Mouse (Mus musculus): Measurements from ENCODE around the gene Ncf4.
"Not testable (repeated sequence)": the region's sequence is repeated elsewhere in the genome, so short reads cannot be mapped to it uniquely, and the experiment has no call there.

Gene Ncf4

DNA sequence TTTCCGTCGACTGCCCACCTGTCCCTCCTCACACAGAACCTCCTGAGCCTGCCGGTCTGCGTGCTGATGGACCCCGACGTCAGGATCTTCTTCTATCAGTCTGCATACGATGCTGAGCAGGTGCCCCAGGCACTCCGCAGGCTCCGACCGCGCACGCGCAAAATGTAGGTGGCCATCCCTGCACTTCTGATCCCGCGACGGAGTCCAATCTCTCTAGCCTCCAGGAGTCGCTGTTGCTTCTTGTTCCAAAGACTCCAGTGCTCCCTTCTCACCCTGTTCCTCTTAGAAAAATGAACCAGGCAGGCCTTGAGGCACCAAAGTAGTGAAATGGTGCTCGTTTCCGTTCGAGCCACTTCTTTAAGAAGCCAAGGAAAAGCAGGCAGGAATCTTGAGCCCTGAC lies 10.2 kb downstream of the Ncf4 start:
- peak; percentile 21 for DNase-seq

- not testable (repeated sequence) for DNase-seq
Observed at GRCm38 (mm10) chr15:78256602-78257259, 12.1 kb downstream of the Ncf4 start.

DNA sequence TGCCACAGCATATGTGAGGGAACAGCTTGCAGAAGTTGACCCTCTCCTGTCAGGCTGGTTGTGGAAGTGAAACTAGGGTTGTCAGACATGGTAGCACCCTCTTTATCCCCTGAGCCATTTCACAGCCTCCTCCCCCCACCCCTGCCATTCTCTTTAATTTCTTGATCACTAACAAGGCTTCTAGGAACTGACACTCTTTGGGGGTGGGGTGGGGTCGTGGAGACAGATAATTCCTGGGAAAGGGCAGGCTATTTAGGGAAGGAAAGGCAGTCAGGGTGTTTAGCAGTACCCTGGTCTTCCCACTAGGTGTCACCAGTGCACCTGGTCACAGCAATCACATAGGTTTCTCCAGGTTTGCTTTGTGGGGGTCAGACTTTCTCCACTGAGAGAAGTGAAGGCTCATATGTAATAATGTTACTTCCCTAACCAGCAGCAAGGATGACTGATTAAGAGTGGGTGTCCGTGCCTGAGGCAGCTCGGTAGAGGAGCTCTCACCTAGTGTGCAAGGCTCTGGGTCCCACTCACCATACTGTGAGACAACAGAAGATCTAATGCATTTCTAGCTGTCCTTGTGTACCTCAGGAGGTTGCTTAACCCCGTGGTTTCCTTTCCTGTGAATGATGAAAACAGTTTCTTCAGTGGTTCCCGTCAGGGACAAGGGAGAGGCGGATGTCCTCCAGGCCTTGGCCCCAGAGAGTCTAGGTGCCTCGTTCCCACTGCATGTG lies 12.9 kb downstream of the Ncf4 start:
- DNase-seq = peak; percentile 47

DNA sequence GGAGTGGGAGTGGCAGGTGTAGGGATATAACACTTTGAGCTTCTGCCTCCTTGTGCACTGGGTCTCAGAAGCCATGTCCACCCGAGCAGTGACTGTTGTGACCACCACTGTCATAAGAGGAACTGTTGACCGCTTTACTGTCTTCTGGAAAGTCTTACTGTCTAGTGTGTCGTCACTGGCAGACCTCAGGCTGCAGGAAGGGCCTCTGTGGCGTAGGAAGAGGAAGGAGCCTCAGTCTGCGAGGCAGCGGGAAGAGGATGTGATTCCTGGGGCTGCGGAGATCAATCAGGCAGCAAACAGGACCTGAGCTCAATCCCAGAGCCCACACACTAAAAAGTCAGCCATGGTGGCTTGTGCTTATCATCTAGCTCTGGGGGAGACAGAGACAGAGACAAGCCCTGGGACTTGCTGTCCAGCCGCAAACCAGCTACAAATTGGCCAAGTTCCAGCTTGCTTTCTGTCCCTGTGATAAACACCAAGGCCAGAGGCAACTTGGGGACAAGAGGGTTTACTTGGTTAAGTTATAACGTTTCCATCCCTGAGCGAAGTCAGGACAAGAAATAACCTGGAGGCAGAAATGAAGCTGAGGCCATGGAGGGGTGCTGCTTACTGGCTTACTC lies 13.8 kb downstream of the Ncf4 start:
- DNase-seq = no peak

DNA sequence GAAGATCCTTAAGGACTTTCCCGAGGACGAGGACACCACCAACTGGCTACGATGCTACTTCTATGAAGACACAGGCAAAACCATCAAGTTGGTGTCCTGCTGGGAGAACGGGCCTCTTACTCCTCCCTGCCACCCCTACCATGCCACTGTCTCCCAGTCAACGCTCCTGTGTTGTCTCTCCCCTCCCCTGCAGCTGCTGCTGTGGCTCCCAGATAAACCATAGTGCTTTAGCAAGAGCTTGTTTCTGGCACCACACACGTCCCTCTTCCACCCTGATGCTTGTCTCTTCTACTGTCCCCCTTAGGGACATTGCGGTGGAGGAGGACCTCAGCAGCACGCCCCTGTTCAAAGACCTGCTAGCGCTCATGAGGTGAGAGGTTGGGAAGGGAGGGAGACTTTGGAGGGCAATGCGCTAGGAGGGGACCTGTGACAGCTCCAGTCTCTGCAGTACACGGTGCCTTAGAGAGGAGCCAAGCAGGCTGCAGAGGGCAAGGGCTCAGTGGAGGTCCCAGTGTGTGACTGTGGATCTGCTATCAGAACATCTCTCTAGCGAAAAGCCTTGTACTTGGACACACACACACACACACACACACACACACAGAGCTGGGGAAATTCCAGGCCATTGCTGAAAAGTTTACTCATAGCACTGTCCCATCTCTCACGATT lies 16.2 kb downstream of the Ncf4 start:
- DNase-seq = no peak

DNA sequence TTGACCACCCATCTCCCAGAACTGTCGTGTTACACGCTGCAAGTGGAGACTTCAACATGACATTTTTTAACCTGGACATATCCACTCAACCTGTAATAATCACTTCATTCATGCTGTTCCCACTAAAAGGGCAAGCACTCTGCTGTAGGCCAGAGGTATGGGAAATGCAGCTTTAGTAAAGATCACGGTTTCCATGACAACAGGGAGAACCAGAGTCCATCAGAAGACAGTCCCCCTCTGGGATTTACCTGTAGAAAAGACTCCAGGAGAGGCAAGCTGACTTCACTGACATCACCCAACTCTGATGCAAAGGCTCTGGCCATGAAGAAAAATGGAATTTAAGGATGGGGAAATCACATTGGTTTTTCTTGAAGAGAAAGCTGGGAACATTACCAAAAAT lies 18.7 kb downstream of the Ncf4 start:
- no peak for DNase-seq

GRCm38 (mm10) chr15:78267441-78267840 lies 22.8 kb downstream of the Ncf4 start:
- DNase-seq = no peak

GRCm38 (mm10) chr15:78267865-78268264 lies 23.3 kb downstream of the Ncf4 start:
- no peak for DNase-seq

- DNase-seq = no peak
Observed at GRCm38 (mm10) chr15:78271208-78271607, 26.6 kb downstream of the Ncf4 start.

GRCm38 (mm10) chr15:78278308-78278707 lies 33.7 kb downstream of the Ncf4 start:
- no peak for DNase-seq

GRCm38 (mm10) chr15:78287941-78288340 lies 43.3 kb downstream of the Ncf4 start:
- DNase-seq = no peak

DNA sequence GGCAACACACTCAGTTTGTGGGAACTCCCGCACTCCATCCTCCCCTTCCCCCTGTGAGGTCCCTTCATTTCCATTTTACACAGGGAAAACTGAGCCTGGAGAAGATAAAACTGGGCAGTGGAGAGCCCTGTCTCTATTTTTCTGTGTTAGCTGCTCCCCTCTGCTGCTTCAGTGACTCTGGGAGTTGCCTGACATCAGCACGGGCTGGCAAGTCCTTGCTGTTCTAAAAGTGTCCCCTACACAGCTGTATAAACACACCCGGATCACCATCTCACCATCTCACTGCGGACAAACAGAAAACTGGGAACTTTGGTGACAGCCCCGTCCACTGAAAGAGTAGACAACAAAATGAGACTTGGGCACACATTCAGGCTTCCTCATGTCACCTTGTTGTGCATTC lies 45.2 kb downstream of the Ncf4 start:
- DNase-seq = not testable (repeated sequence)

DNA sequence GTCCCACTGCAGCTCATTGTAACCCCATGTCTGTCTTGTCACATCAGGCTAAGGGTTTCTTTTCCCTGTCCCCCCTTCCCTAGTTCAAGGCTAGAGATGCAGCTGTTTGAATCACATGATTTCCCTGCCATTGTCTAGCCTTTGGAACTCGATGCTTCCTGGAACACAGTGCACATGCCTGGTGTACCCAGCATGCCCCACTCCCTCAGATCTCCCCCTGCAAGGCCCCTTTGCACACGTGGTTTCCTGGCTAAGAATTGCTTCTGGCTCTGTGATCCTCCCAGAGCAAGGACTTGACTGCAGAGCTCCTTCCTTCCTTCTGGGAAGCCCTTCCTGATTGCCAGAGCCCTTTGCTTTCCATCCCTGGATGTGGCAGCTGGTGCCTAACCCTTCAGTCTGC lies 48.6 kb downstream of the Ncf4 start:
- DNase-seq = not testable (repeated sequence)

DNA sequence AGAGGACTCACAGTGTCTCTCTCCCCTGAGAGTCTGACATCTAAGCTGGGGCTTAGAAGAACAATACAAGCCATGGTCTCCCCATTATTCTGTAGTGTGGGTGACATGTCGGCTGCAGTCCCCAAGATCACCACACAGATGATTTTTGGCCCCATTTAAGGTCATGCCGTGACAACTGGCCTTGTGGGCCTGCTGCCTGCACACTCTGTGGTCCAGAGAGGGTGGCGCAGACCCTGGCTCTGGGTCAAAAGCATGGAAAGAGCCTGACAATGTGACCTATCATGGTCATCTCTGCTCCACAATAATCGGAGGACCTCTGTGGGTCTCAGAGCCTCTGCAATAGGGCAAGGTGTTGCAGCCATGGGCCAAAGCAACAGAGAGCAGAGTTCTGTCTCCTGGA lies 49.1 kb downstream of the Ncf4 start:
- no peak for DNase-seq

DNA sequence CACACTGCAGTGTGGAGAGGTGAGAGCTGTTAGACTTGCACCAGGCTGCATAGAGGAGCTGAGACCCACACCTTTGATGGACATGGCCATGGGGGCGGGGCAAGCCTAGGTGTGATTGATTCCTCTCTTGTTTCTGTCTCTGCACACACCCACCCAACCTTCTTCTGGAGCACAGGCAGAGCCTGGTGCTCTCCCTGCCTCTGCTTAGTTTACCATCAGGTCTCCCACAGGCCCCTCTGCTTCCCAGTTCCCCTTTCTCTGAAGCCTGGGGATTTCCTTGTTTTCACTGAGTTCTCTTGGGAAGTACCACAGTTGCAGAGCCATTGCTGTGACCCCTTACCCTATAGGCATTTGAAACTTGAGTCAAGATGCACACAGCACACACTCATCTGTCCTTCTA lies 54.0 kb downstream of the Ncf4 start:
- DNase-seq = no peak

DNA sequence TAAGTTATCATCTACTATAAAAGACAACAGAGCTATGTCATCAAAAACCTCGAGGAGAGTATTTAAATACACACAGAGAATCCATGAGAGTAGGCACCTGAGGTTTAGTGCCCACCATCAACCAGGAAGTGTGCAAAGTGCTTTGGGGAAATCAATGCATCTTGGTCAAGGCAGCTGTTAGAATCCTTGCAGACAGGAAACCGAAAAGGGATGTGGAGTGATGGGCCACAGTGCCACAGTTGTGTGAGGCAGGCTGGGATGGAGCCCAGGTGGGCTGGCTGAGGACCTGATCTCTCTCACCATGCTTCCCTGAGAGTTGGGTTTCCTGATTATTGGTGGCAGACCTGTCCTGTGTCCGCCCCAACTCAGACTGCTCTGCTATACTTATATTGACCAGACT lies 55.0 kb downstream of the Ncf4 start:
- no peak for DNase-seq

- no peak for DNase-seq
Observed at GRCm38 (mm10) chr15:78300773-78301172, 56.2 kb downstream of the Ncf4 start.

- DNase-seq = no peak
Observed at GRCm38 (mm10) chr15:78302718-78303117, 58.1 kb downstream of the Ncf4 start.

- DNase-seq = no peak
Observed at GRCm38 (mm10) chr15:78303665-78304233, 59.1 kb downstream of the Ncf4 start.

DNA sequence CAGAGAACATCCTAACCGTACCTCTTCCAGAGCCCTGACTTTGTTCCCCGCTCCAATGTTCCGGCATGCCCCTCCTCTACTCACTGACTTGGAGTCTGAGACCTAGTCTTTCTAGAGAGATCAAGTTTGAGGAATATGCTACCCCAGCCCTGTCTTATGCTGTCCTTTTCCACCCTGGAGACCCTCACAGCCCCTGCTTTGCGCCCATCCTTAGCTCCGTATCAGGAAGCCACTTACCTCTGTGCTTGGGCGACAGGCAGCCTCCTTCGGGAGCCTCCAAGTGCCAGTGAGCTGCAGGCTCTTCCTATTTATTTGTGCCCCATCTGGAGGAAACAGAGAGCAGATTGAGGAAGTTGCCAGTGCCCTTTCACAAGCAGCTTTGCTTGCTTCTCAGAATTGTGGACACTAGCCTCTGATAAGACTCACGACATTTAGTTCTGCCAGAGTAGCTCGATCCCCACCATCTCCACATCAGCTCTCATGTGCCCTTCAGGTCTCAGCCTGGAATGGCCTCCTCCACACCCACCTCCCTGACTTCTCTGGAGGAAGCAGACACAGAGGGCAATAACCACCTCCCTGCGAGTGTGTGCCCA lies 60.8 kb downstream of the Ncf4 start, which contains the start of gene Csf2rb2:
Csf2rb2 (minus strand) TSS at position 381 of the 593 bp plus-strand sequence.
- DNase-seq = no peak

GRCm38 (mm10) chr15:78309865-78310264 lies 65.3 kb downstream of the Ncf4 start:
- no peak for DNase-seq

- DNase-seq = no peak
Observed at GRCm38 (mm10) chr15:78310971-78311370, 66.4 kb downstream of the Ncf4 start.
